Mouse (Mus musculus): ENCODE data around the gene Tmem179b.

GRCm38 (mm10) chr19:8822696-8823095 lies 48.4 kb upstream of the Tmem179b start:
- no peak for TF ChIP-seq POLR2A (IDR thresholded peaks at IDR 0.05; ENCODE audit: extremely low read depth, insufficient read depth, low read length)
- TF ChIP-seq CTCF (IDR thresholded peaks at IDR 0.05; ENCODE audit: extremely low read depth, insufficient read depth, low read length), result no peak

Measured in cortical plate, adult 2 months (tissue).